Mouse (Mus musculus) macrophage (primary cell): Measurements from ENCODE around the gene Olfr1417. TPM values are rescaled to one million over a fixed set of nuclear protein-coding genes. Genes with fewer than 3 reads are reported as not detected.
A peak's percentile ranks its signal among the peaks of the same experiment; 100 is the strongest.
"Not testable (repeated sequence)": the region's sequence is repeated elsewhere in the genome, so short reads cannot be mapped to it uniquely, and the experiment has no call there.

ENCODE experiments used
- H3K27ac ChIP-seq: fragments of 350-480 bp; formaldehyde crosslinking; 2 replicates; pipeline ENCODE4 v1.9.0; 2021
- H3K36me3 ChIP-seq: fragments of 350-480 bp; formaldehyde crosslinking; 2 replicates; pipeline ENCODE4 v1.9.0; 2021; ENCODE audit errors: inconsistent target
- H3K4me3 ChIP-seq: fragments of 350-480 bp; formaldehyde crosslinking; 2 replicates; pipeline ENCODE4 v1.9.0; 2021; ENCODE audit errors: inconsistent target
- H3K79me2 ChIP-seq: fragments of 350-480 bp; formaldehyde crosslinking; 2 replicates; pipeline ENCODE4 v1.9.0; 2021; ENCODE audit errors: inconsistent target
- WGBS: methylation state at CpG from one replicate; pipeline ENCODE4 v1.1.7; 2026; ENCODE audit warnings: inconsistent platforms; ENCODE audit not compliant: missing documents; 5-methylcytosine and 5-hydroxymethylcytosine counted together
- polyA plus RNA-seq: library from polyadenylated mRNA; stranded (reverse); fragments of 250-400 nt; gene quantifications from 3 replicates; pipeline ENCODE4 v1.2.4, GENCODE M21; 2018; ENCODE audit warnings: inconsistent platforms
- total RNA-seq, 78 experiments: library from RNA; depleted of rRNA; stranded (reverse); fragments of 250-400 nt; gene quantifications; 1 replicate in 9 of 78; 2 replicates in 24 of 78; 3 replicates in 43 of 78; 4 replicates in 2 of 78; pipeline ENCODE4 v1.2.4; 2018; ENCODE audit warnings: inconsistent platforms in 56 of 78

The Olfr1417 gene
- total RNA-seq (2018; cell fraction: chromatin; rRNA removed) = not detected
- total RNA-seq (2018; cell fraction: cytosol; rRNA removed) = not detected
- 1 to 10 TPM in 1 of 26 experiments, under 1 TPM in 1, not detected in 24; 0.34 to 1.0 TPM for total RNA-seq (2018; cell fraction: nucleus; rRNA removed)
- not detected in 3 replicates for polyA plus RNA-seq

- WGBS = 94% methylated on average over 4 of the region's 4 CpGs
- Histone ChIP-seq H3K79me2 (no peaks in the 10 kb centered on the region), H3K4me3 (no peak within 1 kb of the TSS), H3K27ac (no peak within 1 kb of the TSS), H3K36me3 (no peaks in the 10 kb centered on the region)
Observed at GRCm38 (mm10) chr19:11839119-11839518, at the start of gene Olfr1417. Olfr1417 (minus strand) TSS chr19:11839219.

- Histone ChIP-seq H3K36me3 (no peaks in the 10 kb centered on the region), H3K27ac (no peak within 1 kb of the TSS), H3K4me3 (no peak within 1 kb of the TSS), H3K79me2 (no peaks in the 10 kb centered on the region)
- WGBS = 100% methylated on average over 1 of the region's 1 CpGs
Observed at GRCm38 (mm10) chr19:11886265-11886664, 47.2 kb upstream of the Olfr1417 start, which contains the start of gene Olfr1420. Olfr1420 (plus strand) TSS chr19:11886565.

DNA sequence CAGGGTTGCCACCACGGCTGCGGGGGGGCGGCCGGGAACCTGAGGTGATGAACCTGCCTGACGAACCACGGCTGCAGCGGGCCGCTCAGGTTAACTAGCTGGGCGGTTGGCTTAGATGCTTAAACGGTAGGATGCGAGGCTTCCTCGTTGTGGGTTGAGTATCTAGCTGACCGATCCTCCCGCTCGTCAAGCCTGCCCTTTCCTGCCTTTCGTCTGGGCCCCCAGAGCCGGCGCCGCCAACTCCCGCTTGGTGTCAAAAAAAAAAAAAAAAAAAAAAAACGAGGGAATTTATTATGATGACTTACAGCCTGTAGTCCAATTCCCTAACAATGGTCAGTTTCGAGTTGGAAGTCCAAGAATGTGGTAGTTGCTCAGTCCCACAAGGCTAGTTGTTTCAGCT, 39.4 kb upstream of the Olfr1417 start:
- H3K4me3 ChIP-seq, H3K27ac ChIP-seq, H3K36me3 ChIP-seq, H3K79me2 ChIP-seq: not testable (repeated sequence)
- WGBS = 79% methylated on average over 13 of the region's 22 CpGs

GRCm38 (mm10) chr19:11875006-11875405, 36.0 kb upstream of the Olfr1417 start, which contains the start of gene Olfr1419:
Olfr1419 (minus strand) TSS chr19:11875106.
- H3K4me3 ChIP-seq = no peak within 1 kb of the TSS
- H3K27ac ChIP-seq = no peak within 1 kb of the TSS
- H3K36me3 ChIP-seq = no peaks in the 10 kb centered on the region
- WGBS = 69% methylated on average over 1 of the region's 1 CpGs
- no peaks in the 10 kb centered on the region for H3K79me2 ChIP-seq

GRCm38 (mm10) chr19:11867837-11868236, 28.8 kb upstream of the Olfr1417 start:
- H3K27ac ChIP-seq = no peak overlapping the region
- no peaks in the 10 kb centered on the region for H3K36me3 ChIP-seq
- no peak overlapping the region for H3K4me3 ChIP-seq
- no peaks in the 10 kb centered on the region for H3K79me2 ChIP-seq
- WGBS = 96% methylated on average over 2 of the region's 2 CpGs

- whole genome bisulfite sequencing = 100% methylated on average over 1 of the region's 1 CpGs
- H3K27ac ChIP-seq = no peak within 1 kb of the TSS
- no peaks in the 10 kb centered on the region for H3K36me3 ChIP-seq
- H3K4me3 ChIP-seq = no peak within 1 kb of the TSS
- no peaks in the 10 kb centered on the region for H3K79me2 ChIP-seq
Observed at GRCm38 (mm10) chr19:11860966-11861365, 21.9 kb upstream of the Olfr1417 start, which contains the start of gene Olfr1418. Olfr1418 (minus strand) TSS chr19:11861066.

GRCm38 (mm10) chr19:11856506-11856905, 17.5 kb upstream of the Olfr1417 start:
- Histone ChIP-seq H3K4me3 (no peak overlapping the region), H3K27ac (no peak overlapping the region), H3K79me2 (no peaks in the 10 kb centered on the region), H3K36me3 (no peaks in the 10 kb centered on the region)
- 89% methylated on average over 6 of the region's 6 CpGs for WGBS

- Histone ChIP-seq H3K79me2 (no peaks in the 10 kb centered on the region), H3K36me3 (no peaks in the 10 kb centered on the region), H3K27ac (no peak overlapping the region), H3K4me3 (no peak overlapping the region)
- WGBS = 92% methylated on average over 1 of the region's 2 CpGs
Observed at GRCm38 (mm10) chr19:11854821-11855220, 15.8 kb upstream of the Olfr1417 start.

GRCm38 (mm10) chr19:11852652-11853051, 13.6 kb upstream of the Olfr1417 start:
- no peak overlapping the region for H3K27ac ChIP-seq
- no peaks in the 10 kb centered on the region for H3K79me2 ChIP-seq
- no peak overlapping the region for H3K4me3 ChIP-seq
- 41% methylated on average over 4 of the region's 4 CpGs for WGBS
- H3K36me3 ChIP-seq = no peaks in the 10 kb centered on the region

- WGBS = 66% methylated on average over 4 of the region's 4 CpGs
- Histone ChIP-seq H3K36me3 (no peaks in the 10 kb centered on the region), H3K79me2 (no peaks in the 10 kb centered on the region), H3K27ac (no peak overlapping the region), H3K4me3 (no peak overlapping the region)
Observed at GRCm38 (mm10) chr19:11846333-11846732, 7.3 kb upstream of the Olfr1417 start.

GRCm38 (mm10) chr19:11823346-11824065, 15.5 kb downstream of the Olfr1417 start:
- Histone ChIP-seq H3K36me3 (no peaks in the 10 kb centered on the region), H3K4me3 (no peak overlapping the region), H3K27ac (no peak overlapping the region), H3K79me2 (0 out of 2 replicates have a peak, but pooled peaks cover 8% of the 10 kb centered on the region)
- WGBS = 92% methylated on average over 4 of the region's 4 CpGs

DNA sequence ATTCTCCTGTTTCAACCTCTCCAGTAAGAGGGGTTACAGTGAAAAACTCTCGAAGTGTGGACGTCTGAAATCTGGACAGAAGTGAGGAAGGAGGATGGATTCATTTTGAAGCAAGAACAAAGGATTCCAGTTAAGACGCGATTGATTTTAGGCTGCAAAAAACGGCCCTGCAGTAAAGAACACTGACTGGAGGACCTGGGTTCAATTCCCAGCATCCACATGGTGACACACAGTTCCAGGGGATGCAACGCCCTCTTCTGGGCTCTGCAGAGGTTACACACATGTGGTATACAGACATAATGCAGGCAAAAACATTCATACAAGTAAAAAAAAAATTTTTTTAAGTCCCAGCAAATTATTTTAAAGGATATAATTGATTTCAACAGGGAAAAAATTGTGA, 18.8 kb downstream of the Olfr1417 start:
- Histone ChIP-seq H3K36me3 (no peaks in the 10 kb centered on the region), H3K4me3 (no peak overlapping the region), H3K79me2 (peaks cover 40% of the 10 kb centered on the region), H3K27ac (no peak overlapping the region)
- 47% methylated on average over 6 of the region's 6 CpGs for WGBS

DNA sequence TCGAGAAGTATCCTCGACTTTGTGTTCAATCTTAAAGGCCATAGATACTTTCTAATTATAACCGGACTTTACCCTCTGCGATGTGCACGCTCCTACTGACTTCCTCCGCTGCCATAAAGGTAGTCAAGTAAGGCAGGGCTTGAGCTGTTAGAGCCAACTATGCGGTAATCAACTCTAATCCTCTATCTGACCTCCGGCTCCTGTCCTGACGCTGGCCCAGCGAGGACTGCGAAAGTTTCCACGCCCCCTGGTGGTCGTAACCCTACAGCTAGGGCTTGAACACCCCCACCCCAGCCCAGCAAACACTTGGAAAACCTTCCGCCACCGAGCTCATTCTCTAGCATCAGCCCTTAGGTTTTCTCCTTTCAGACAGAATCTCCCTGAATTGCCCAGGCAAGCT, 19.2 kb downstream of the Olfr1417 start:
- peaks cover 44% of the 10 kb centered on the region for H3K79me2 ChIP-seq
- 10% methylated on average over 15 of the region's 15 CpGs for WGBS
- no peak overlapping the region for H3K27ac ChIP-seq
- H3K4me3 ChIP-seq = peak overlapping the region; percentile 63
- no peaks in the 10 kb centered on the region for H3K36me3 ChIP-seq

- Histone ChIP-seq H3K79me2 (peaks cover 50% of the 10 kb centered on the region), H3K36me3 (no peaks in the 10 kb centered on the region), H3K4me3 (peak within 1 kb of the TSS; percentile 75), H3K27ac (peak within 1 kb of the TSS; percentile 74)
- WGBS = 2% methylated on average over 20 of the region's 20 CpGs
Observed at GRCm38 (mm10) chr19:11819143-11819700, 19.8 kb downstream of the Olfr1417 start, which contains the start of gene Stx3. Stx3 (minus strand) TSS chr19:11819403.
